Mouse (Mus musculus) cerebellum, adult 18-20 months (tissue): ENCODE data around the gene Sun5.

Experiments used
- DNase-seq, 2 experiments: peaks; one replicate each; pipeline ENCODE4 v3.0.0; 2021

The Sun5 gene

DNA sequence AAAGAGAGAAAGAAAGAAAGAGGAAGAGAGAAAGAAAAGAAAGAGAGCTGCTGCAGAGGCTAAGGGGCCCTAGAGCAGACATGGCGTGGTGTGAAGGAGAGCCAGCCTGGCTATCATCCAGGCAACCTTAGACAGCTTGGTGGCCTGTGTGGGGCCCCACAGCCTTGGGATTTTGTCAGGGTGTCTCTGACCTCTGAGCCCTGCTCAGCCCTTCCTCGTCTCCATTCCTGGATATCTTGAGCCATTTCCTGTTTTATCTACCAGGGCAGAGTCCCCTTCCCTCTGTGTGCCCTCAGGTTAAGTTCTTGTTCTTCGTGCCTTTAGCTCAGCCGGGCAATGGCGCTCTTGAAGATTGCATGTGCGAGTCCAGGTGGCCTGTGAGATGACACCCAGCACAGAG, 62.0 kb downstream of the Sun5 start:
- DNase-seq: no peak

GRCm38 (mm10) chr2:153808146-153808545, 62.7 kb downstream of the Sun5 start:
- DNase-seq: no peak

- peak; percentile 75 to 85 for DNase-seq
Measured at GRCm38 (mm10) chr2:153807464-153807863, 63.4 kb downstream of the Sun5 start.
